Mouse (Mus musculus): ENCODE data around the gene Pin1rt1. TPM values are rescaled to one million over a fixed set of nuclear protein-coding genes. Genes with fewer than 3 reads are reported as not detected.

Gene Pin1rt1
- polyA plus RNA-seq, 1 experiment, result not detected

- Histone ChIP-seq H3K36me3 (ENCODE audit: control insufficient read depth, insufficient read depth, low read length) (no peaks in the 10 kb centered on the region), H3K27ac (ENCODE audit: insufficient read depth, low read depth, low read length) (0 out of 2 replicates have a peak overlapping the region, but pooled peaks have one; percentile 19), H3K4me3 (ENCODE audit: insufficient read depth, low read depth, low read length) (no peak overlapping the region), H3K27me3 (replicated peaks; ENCODE audit: control insufficient read depth, insufficient read depth, low read length) (no peaks in the 10 kb centered on the region), H3K4me1 (ENCODE audit: control insufficient read depth, insufficient read depth, low read length) (no peaks in the 10 kb centered on the region; the same call in 1 of the 2 replicates)
- peak; percentile 72 for DNase-seq
- TF ChIP-seq CTCF (conservative IDR thresholded peaks at IDR 0.05; ENCODE audit: insufficient read depth, insufficient read length, low read depth, low read length) (no peak), POLR2A (IDR thresholded peaks at IDR 0.05; ENCODE audit: low read depth, low read length) (no peak)
- 56% methylated on average over 4 of the region's 4 CpGs for WGBS
Measured at GRCm38 (mm10) chr2:104684771-104685170, 31.4 kb downstream of the Pin1rt1 start.

GRCm38 (mm10) chr2:104677326-104677725 lies 38.9 kb downstream of the Pin1rt1 start:
- 64% methylated on average over 3 of the region's 3 CpGs for whole genome bisulfite sequencing
- no peaks in the 10 kb centered on the region for H3K36me3 ChIP-seq (ENCODE audit: control insufficient read depth, insufficient read depth, low read length)
- no peak overlapping the region for H3K4me3 ChIP-seq (ENCODE audit: insufficient read depth, low read depth, low read length)
- no peaks in the 10 kb centered on the region for H3K27me3 ChIP-seq (replicated peaks; ENCODE audit: control insufficient read depth, insufficient read depth, low read length)
- DNase-seq, result peak; percentile 71
- no peaks in the 10 kb centered on the region; the same call in 1 of the 2 replicates for H3K4me1 ChIP-seq (ENCODE audit: control insufficient read depth, insufficient read depth, low read length)
- H3K27ac ChIP-seq (ENCODE audit: insufficient read depth, low read depth, low read length), result no peak overlapping the region
- TF ChIP-seq CTCF (conservative IDR thresholded peaks at IDR 0.05; ENCODE audit: insufficient read depth, insufficient read length, low read depth, low read length) (no peak), POLR2A (IDR thresholded peaks at IDR 0.05; ENCODE audit: low read depth, low read length) (no peak)

GRCm38 (mm10) chr2:104671724-104672123 lies 44.5 kb downstream of the Pin1rt1 start:
- Histone ChIP-seq H3K4me1 (ENCODE audit: control insufficient read depth, insufficient read depth, low read length) (no peaks in the 10 kb centered on the region), H3K27me3 (replicated peaks; ENCODE audit: control insufficient read depth, insufficient read depth, low read length) (no peaks in the 10 kb centered on the region), H3K27ac (ENCODE audit: insufficient read depth, low read depth, low read length) (no peak overlapping the region), H3K4me3 (ENCODE audit: insufficient read depth, low read depth, low read length) (no peak overlapping the region), H3K36me3 (ENCODE audit: control insufficient read depth, insufficient read depth, low read length) (no peaks in the 10 kb centered on the region)
- DNase-seq, result no peak
- TF ChIP-seq POLR2A (IDR thresholded peaks at IDR 0.05; ENCODE audit: low read depth, low read length) (no peak), CTCF (conservative IDR thresholded peaks at IDR 0.05; ENCODE audit: insufficient read depth, insufficient read length, low read depth, low read length) (no peak)

- 91% methylated on average over 6 of the region's 6 CpGs for WGBS
- no peak for DNase-seq
- Histone ChIP-seq H3K4me3 (ENCODE audit: insufficient read depth, low read depth, low read length) (no peak overlapping the region), H3K4me1 (ENCODE audit: control insufficient read depth, insufficient read depth, low read length) (no peaks in the 10 kb centered on the region; the same call in 1 of the 2 replicates), H3K36me3 (ENCODE audit: control insufficient read depth, insufficient read depth, low read length) (no peaks in the 10 kb centered on the region), H3K27me3 (replicated peaks; ENCODE audit: control insufficient read depth, insufficient read depth, low read length) (no peaks in the 10 kb centered on the region), H3K27ac (ENCODE audit: insufficient read depth, low read depth, low read length) (no peak overlapping the region)
- TF ChIP-seq CTCF (conservative IDR thresholded peaks at IDR 0.05; ENCODE audit: insufficient read depth, insufficient read length, low read depth, low read length) (no peak), POLR2A (IDR thresholded peaks at IDR 0.05; ENCODE audit: low read depth, low read length) (no peak)
Measured at GRCm38 (mm10) chr2:104669122-104669804, 46.9 kb downstream of the Pin1rt1 start.

Other genes starting within 250 kb of the Pin1rt1 start
- gene Hipk3, start 221.9 kb downstream of the Pin1rt1 start, polyA plus RNA-seq (2012; rRNA removed), result 34.4 and 37.5 TPM in 2 replicates
- gene Cstf3, start 125.9 kb downstream of the Pin1rt1 start, polyA plus RNA-seq (2012; rRNA removed), result 5.8 and 6.9 TPM in 2 replicates
- gene Tcp11l1, start 4.2 kb downstream of the Pin1rt1 start, polyA plus RNA-seq (2012; rRNA removed), result 7.0 and 8.6 TPM in 2 replicates
- gene Depdc7, start 26.5 kb upstream of the Pin1rt1 start, polyA plus RNA-seq (2012; rRNA removed), result 15.7 and 16.0 TPM in 2 replicates
- gene Qser1, start 100.4 kb upstream of the Pin1rt1 start, polyA plus RNA-seq (2012; rRNA removed), result 4.4 and 5.0 TPM in 2 replicates
- gene Prrg4, start 133.5 kb upstream of the Pin1rt1 start, polyA plus RNA-seq (2012; rRNA removed), result 1.1 and 1.6 TPM in 2 replicates
- 1.9 and 2.5 TPM in 2 replicates for gene Ccdc73, start 151.4 kb upstream of the Pin1rt1 start, polyA plus RNA-seq (2012; rRNA removed)

Data from kidney, adult 2 months (tissue).